Mouse (Mus musculus): ENCODE results near the gene Wee1.
"Not testable (repeated sequence)": the region's sequence is repeated elsewhere in the genome, so short reads cannot be mapped to it uniquely, and the experiment has no call there.

The Wee1 gene

GRCm38 (mm10) chr7:110122565-110123422 is 948 bp downstream of the Wee1 start:
- peak; percentile 43 for DNase-seq (ENCODE audit: low read depth, low spot score)

- no peak for DNase-seq (ENCODE audit: low read depth, low spot score)
Measured at GRCm38 (mm10) chr7:110123844-110124555, 2.2 kb downstream of the Wee1 start.

- no peak for DNase-seq (ENCODE audit: low read depth, low spot score)
Measured at GRCm38 (mm10) chr7:110128566-110128965, 6.7 kb downstream of the Wee1 start.

GRCm38 (mm10) chr7:110132272-110132671 is 10.4 kb downstream of the Wee1 start:
- DNase-seq (ENCODE audit: low read depth, low spot score), result not testable (repeated sequence)

- DNase-seq (ENCODE audit: low read depth, low spot score), result no peak
Measured at GRCm38 (mm10) chr7:110133988-110134387, 12.1 kb downstream of the Wee1 start.

- DNase-seq (ENCODE audit: low read depth, low spot score), result no peak
Measured at GRCm38 (mm10) chr7:110138538-110138937, 16.7 kb downstream of the Wee1 start.

- DNase-seq (ENCODE audit: low read depth, low spot score), result no peak
Measured at GRCm38 (mm10) chr7:110143863-110144262, 22.0 kb downstream of the Wee1 start.

GRCm38 (mm10) chr7:110152891-110153290 is 31.0 kb downstream of the Wee1 start:
- no peak for DNase-seq (ENCODE audit: low read depth, low spot score)

- DNase-seq (ENCODE audit: low read depth, low spot score), result no peak
Measured at GRCm38 (mm10) chr7:110156712-110157260, 34.9 kb downstream of the Wee1 start.

GRCm38 (mm10) chr7:110157261-110157910 is 35.5 kb downstream of the Wee1 start:
- no peak for DNase-seq (ENCODE audit: low read depth, low spot score)

GRCm38 (mm10) chr7:110158073-110158472 is 36.2 kb downstream of the Wee1 start:
- DNase-seq (ENCODE audit: low read depth, low spot score), result no peak

- not testable (repeated sequence) for DNase-seq (ENCODE audit: low read depth, low spot score)
Measured at GRCm38 (mm10) chr7:110160109-110160508, 38.3 kb downstream of the Wee1 start.

GRCm38 (mm10) chr7:110160601-110161000 is 38.8 kb downstream of the Wee1 start:
- no peak for DNase-seq (ENCODE audit: low read depth, low spot score)

GRCm38 (mm10) chr7:110163024-110163423 is 41.2 kb downstream of the Wee1 start:
- no peak for DNase-seq (ENCODE audit: low read depth, low spot score)

- peak; percentile 85 for DNase-seq (ENCODE audit: low read depth, low spot score)
Measured at GRCm38 (mm10) chr7:110164103-110164681, 42.3 kb downstream of the Wee1 start.

GRCm38 (mm10) chr7:110164712-110165122 is 42.9 kb downstream of the Wee1 start:
- DNase-seq (ENCODE audit: low read depth, low spot score), result peak; percentile 89

GRCm38 (mm10) chr7:110166233-110166632 is 44.4 kb downstream of the Wee1 start:
- DNase-seq (ENCODE audit: low read depth, low spot score), result no peak

GRCm38 (mm10) chr7:110179208-110179607 is 57.4 kb downstream of the Wee1 start:
- DNase-seq (ENCODE audit: low read depth, low spot score), result no peak

GRCm38 (mm10) chr7:110180613-110181012 is 58.8 kb downstream of the Wee1 start:
- no peak for DNase-seq (ENCODE audit: low read depth, low spot score)

- no peak for DNase-seq (ENCODE audit: low read depth, low spot score)
Measured at GRCm38 (mm10) chr7:110181446-110181845, 59.6 kb downstream of the Wee1 start.

- no peak for DNase-seq (ENCODE audit: low read depth, low spot score)
Measured at GRCm38 (mm10) chr7:110184608-110185007, 62.8 kb downstream of the Wee1 start.

- DNase-seq (ENCODE audit: low read depth, low spot score), result no peak
Measured at GRCm38 (mm10) chr7:110189951-110190350, 68.1 kb downstream of the Wee1 start.

Data from embryo, embryonic 11.5 days (tissue).